Mouse (Mus musculus) frontal cortex, postnatal 36 days (tissue): ENCODE measurements at regions not wholly inside any gene's neighbourhood (a gene's known extent, or its start where the extent isn't known, plus 50 kb on each side); places are given as distances from the start of the nearest gene placed in this dataset.

Source experiments
- DNase-seq, 2 experiments: peaks; one replicate each; pipeline ENCODE4 v3.0.0; 2022; ENCODE audit warnings: low spot score in 2 of 2

DNA sequence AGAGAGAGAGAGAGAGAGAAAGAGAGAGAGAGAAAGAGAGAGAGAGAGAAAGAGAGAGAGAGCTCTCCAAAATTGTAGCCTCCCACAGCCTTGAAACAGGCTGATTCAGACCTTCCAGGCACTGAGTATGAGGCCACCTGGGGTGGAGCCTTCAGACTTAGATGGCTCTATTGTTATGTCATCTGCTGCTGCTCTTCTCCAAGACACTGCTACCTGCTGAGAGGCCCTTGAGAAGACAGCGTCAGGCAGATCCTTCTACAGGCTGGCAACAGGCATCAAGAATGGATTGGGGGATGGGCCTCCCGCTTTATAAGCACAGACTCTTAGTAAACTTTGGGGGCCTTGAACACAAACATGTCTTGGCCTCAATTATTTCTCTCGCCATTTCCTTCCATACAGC is 1340.9 kb upstream of the Adgrl3 start:
- no peak for DNase-seq

DNA sequence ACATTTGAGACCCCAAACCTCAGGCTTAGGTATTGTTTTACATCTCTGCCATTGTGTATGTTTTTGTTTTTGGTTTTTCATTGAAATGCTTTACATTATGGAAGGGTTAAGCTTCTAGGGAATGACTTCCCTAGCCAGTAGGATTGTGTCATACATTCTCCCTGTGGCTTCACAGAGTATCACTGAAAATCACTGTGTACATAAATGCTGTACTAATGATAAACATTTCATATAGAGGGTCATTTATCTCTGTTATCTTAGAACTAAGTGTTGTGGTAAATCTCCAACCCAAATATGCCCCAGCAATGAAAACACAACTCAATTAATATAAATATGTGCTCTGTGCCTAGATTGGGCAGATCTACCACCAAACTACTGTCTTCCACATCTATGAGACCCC is 1339.6 kb upstream of the Adgrl3 start:
- DNase-seq: no peak

DNA sequence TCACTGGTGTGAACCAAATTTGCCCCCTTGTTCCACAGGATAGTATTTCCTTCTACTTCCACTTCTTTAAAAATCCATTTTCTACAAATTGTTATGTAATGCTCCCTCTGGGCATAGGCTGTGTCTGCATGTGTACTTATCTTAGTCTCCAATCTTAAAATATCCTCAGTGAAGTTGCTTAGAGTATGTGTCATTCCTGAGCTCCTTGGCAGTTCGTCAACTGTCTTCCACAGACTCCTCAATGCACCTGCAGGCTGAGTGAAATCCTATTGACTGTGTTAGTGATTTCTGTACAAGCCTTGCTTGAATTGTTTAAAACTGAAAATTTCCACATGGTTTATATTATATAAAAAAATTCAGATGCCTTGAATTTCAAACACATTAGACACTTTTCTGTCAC is 1313.3 kb upstream of the Adgrl3 start:
- DNase-seq: peak; percentile 13 to 57

DNA sequence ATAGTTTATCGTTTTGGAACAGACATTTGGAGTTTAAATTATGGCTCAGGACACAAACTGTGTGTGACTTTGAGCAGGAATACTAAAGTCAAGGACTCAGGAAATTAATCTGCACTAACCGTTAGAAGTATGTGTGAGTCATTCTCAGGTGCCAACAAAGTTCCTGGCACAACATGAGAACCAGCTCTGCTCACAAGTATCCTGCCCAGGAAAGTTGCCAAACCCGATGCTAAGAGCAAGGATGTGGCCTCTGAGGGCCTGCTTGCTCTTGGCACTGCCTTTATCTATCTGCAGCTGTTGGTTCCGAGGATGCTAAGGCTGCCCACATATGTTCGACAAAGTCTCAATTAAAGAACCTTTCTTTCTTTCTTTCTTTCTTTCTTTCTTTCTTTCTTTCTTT is 1285.1 kb upstream of the Adgrl3 start:
- DNase-seq: peak; percentile 1 to 3

DNA sequence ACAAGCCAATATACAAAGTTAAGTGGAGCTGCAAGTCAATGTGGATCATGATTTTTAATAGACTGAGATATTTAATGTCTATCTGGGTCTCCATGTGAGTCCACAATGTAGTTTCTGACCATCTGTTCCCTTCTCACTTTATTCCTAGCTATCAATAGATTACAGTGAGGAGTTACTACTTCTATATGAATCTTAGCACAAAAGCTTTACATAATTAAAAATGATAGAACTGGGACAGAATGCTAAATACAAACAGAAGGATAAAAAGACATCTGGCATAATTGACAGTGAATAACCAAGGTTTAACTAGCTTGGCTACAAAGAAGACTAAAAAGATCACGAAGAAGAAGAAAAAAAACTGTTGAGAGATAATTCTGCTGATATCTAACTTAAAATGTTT is 1235.5 kb upstream of the Adgrl3 start:
- DNase-seq: no peak

DNA sequence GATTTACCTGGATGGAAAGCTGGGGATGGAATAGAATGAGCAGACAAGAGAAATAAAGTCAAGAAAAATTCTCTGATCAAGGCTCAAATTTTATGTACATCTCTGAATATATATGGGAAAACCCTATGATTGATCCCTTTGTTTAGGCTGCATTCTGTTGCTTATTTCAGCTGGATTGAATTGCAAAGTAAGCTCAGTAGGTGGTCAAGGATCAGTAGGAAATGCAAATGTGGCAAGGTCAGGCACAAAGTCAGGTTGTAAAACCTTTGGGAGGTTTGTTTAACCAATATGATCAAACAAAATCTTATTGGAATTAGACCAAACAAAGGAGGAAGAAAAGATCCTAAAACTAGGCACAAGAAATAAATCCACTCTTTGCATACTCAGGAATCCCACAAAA is 1193.4 kb upstream of the Adgrl3 start:
- no peak for DNase-seq

DNA sequence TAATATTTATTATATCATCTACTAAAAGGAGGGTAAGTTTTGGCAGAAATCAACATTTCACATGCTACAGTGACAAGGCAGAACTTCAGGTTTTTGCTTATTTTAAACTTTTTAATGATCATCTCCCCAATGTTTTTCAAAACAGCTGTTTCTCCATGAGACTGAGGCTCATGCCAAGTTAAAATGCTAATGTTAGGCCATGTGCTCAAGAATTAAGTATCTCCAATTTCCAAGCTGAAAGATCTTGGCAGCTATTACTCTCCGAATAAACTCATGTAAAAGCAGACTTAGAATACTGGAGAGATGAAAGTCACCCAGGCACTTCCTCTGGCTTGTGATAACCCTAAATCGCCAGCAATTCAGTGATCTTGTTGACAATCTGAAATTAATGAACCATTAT is 1173.5 kb upstream of the Adgrl3 start:
- DNase-seq: no peak

DNA sequence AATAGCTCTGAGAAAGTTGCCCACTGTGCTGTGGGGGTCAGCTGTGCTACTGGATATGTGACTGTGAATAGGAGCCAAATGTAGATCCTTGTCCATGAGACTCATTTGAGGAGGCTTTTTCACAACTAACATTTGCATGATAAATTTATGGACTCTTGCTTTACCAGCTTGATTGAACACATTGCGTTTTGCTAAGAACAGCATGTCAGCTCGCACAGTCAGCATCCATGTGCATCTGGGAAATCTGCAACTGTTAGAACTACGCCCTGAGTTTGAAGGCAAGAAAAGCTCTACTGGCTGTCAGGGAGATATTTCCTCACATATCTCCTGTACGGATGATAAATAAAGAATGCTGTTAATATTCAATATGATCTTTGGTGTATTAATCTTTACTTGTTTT is 1164.1 kb upstream of the Adgrl3 start:
- no peak for DNase-seq

DNA sequence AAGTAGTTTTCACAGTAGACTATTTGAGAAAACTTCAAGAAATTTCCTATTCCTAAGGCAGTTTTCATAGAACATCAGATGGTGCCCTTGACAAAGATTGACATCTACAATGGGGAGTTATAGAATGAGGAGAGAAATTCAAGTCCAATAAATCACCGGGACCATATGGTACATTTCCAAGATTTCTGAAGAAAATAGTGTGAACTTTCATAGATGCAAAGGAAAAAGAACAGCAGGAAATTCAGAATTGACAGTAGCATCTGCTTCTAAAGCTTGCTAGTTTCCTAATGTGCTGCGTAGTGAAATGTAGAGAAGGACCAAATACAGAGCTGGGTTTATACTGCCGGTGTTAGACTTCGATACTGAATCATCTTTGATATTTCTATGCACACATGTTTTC is 1119.2 kb upstream of the Adgrl3 start:
- DNase-seq: no peak

DNA sequence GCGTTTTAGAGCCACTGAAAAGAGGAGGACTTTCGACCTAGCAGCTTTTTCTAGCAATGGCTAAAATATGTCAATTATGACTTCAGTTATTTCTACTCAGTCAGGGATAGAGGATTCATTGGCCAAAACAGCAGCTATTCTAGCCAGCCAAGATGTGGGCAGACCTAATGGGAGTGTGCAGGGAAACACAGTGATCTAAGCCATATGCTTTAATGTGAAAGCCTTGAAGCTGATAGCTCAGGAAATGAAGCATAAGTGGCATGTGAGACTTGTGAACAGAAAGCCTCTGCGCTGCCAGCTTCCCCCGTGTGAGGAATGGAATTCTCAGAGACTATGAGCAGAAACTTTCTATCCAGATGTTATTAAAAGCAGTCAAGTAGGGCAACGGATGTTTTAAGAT is 1114.6 kb upstream of the Adgrl3 start:
- DNase-seq: peak; percentile 5 to 16
